Comparison of ENCODE assay signal across 8 mouse cellular contexts in genomic region chr6:48554280-48555103, GRCm38 (mm10). TPM values are rescaled to one million over a fixed set of nuclear protein-coding genes. Genes with fewer than 3 reads are reported as not detected.
DNase-seq lines count a peak whose midpoint lies in the region; ATAC-seq and TF ChIP-seq lines count a peak whose summit lies in the region.

Gene Lrrc61 (plus strand): TSS chr6:48554796.

- H3K4me3 ChIP-seq in E14TG2a.4 (replicated peaks; ENCODE audit: low read length), result peak within 1 kb of the TSS; percentile 74
- H3K4me3 ChIP-seq in forebrain, embryonic 14.5 days (ENCODE audit: low read depth, low read length), result peak within 1 kb of the TSS; percentile 39
- peak within 1 kb of the TSS; percentile 58 for H3K4me3 ChIP-seq in liver, embryonic 15.5 days (replicated peaks)
- H3K4me3 ChIP-seq in neural tube, embryonic 11.5 days (ENCODE audit: low read depth, low read length), result peak within 1 kb of the TSS; percentile 38
- H3K4me3 ChIP-seq in stomach, embryonic 16.5 days (replicated peaks; ENCODE audit: low read length), result peak within 1 kb of the TSS; percentile 62

- WGBS in forebrain, embryonic 14.5 days, result under 1% methylated on average over 39 of the region's 39 CpGs
- under 1% methylated on average over 39 of the region's 39 CpGs for WGBS in liver, embryonic 15.5 days (ENCODE audit: insufficient replicate concordance)
- WGBS in neural tube, embryonic 11.5 days, result under 1% methylated on average over 39 of the region's 39 CpGs
- under 1% methylated on average over 39 of the region's 39 CpGs for WGBS in stomach, embryonic 16.5 days

- H3K9ac ChIP-seq in forebrain, embryonic 14.5 days (ENCODE audit: low read length), result peak within 1 kb of the TSS; percentile 77
- peak within 1 kb of the TSS; percentile 32; the same call in 1 of the 2 replicates for H3K9ac ChIP-seq in liver, embryonic 15.5 days
- peak within 1 kb of the TSS; percentile 83 for H3K9ac ChIP-seq in neural tube, embryonic 11.5 days (ENCODE audit: low read length)
- H3K9ac ChIP-seq in stomach, embryonic 16.5 days (ENCODE audit: low read length), result peak within 1 kb of the TSS; percentile 80

- intact Hi-C loops in heart, postnatal 10 days (cut with DNase I), result no loop called here

- H3K9me3 ChIP-seq in E14TG2a.4 (ENCODE audit: low read length), result no peaks in the 10 kb centered on the region
- no peaks in the 10 kb centered on the region for H3K9me3 ChIP-seq in forebrain, embryonic 14.5 days (replicated peaks; ENCODE audit: control insufficient read depth, low read length)
- no peaks in the 10 kb centered on the region for H3K9me3 ChIP-seq in liver, embryonic 15.5 days (replicated peaks)
- no peaks in the 10 kb centered on the region for H3K9me3 ChIP-seq in neural tube, embryonic 11.5 days (ENCODE audit: control insufficient read depth, low read length)
- H3K9me3 ChIP-seq in stomach, embryonic 16.5 days (replicated peaks; ENCODE audit: control insufficient read depth, low read length), result no peaks in the 10 kb centered on the region

- no peaks in the 10 kb centered on the region for H3K36me3 ChIP-seq in E14TG2a.4 (ENCODE audit: insufficient read depth, low read length)
- H3K36me3 ChIP-seq in forebrain, embryonic 14.5 days (ENCODE audit: control insufficient read depth, insufficient read depth, low read length), result peaks cover 8% of the 10 kb centered on the region; the same call in 1 of the 2 replicates
- H3K36me3 ChIP-seq in liver, embryonic 15.5 days (replicated peaks), result no peaks in the 10 kb centered on the region
- no peaks in the 10 kb centered on the region for H3K36me3 ChIP-seq in neural tube, embryonic 11.5 days (ENCODE audit: control insufficient read depth, insufficient read depth, low read length)
- H3K36me3 ChIP-seq in stomach, embryonic 16.5 days (ENCODE audit: control insufficient read depth, insufficient read depth, low read length), result 0 out of 2 replicates have a peak, but pooled peaks cover 4% of the 10 kb centered on the region

- peak within 1 kb of the TSS; percentile 97 for H3K27ac ChIP-seq in forebrain, embryonic 14.5 days (ENCODE audit: low read depth, low read length)
- peak within 1 kb of the TSS; percentile 84 for H3K27ac ChIP-seq in liver, embryonic 15.5 days (replicated peaks)
- peak within 1 kb of the TSS; percentile 91 for H3K27ac ChIP-seq in neural tube, embryonic 11.5 days (ENCODE audit: low read depth, low read length)
- peak within 1 kb of the TSS; percentile 99 for H3K27ac ChIP-seq in stomach, embryonic 16.5 days (ENCODE audit: low read length)

- peak; percentile 97 for DNase-seq in cerebellum, adult 11-12 months
- DNase-seq in forebrain, embryonic 14.5 days (ENCODE audit: low spot score), result peak; percentile 99
- DNase-seq in heart, postnatal 10 days, result peak; percentile 98 to 99
- DNase-seq in kidney, postnatal 4 days, result peak; percentile 99
- DNase-seq in neural tube, embryonic 11.5 days (ENCODE audit: low spot score), result peak; percentile 94

- peaks cover 21% of the 10 kb centered on the region for H3K4me1 ChIP-seq in E14TG2a.4 (replicated peaks; ENCODE audit: low read depth, low read length)
- peaks cover 8% of the 10 kb centered on the region for H3K4me1 ChIP-seq in forebrain, embryonic 14.5 days (ENCODE audit: control insufficient read depth, insufficient read depth, low read length)
- peaks cover 16% of the 10 kb centered on the region for H3K4me1 ChIP-seq in liver, embryonic 15.5 days (replicated peaks)
- H3K4me1 ChIP-seq in neural tube, embryonic 11.5 days (ENCODE audit: control insufficient read depth, insufficient read depth, low read length), result peaks cover 6% of the 10 kb centered on the region; the same call in 1 of the 2 replicates
- H3K4me1 ChIP-seq in stomach, embryonic 16.5 days (ENCODE audit: control insufficient read depth, insufficient read depth, low read length), result peaks cover 12% of the 10 kb centered on the region

- peak; percentile 95 for ATAC-seq in forebrain, embryonic 14.5 days
- ATAC-seq in liver, embryonic 15.5 days (ENCODE audit: insufficient read depth), result peak; percentile 87
- ATAC-seq in neural tube, embryonic 11.5 days (ENCODE audit: insufficient read depth, low FRiP score, low TSS enrichment), result peak; percentile 89
- peak; percentile 91 for ATAC-seq in stomach, embryonic 16.5 days (ENCODE audit: insufficient read depth, low FRiP score)

- peaks cover 4% of the 10 kb centered on the region; the same call in 1 of the 2 replicates for H3K27me3 ChIP-seq in E14TG2a.4 (ENCODE audit: insufficient read depth, low read length)
- no peaks in the 10 kb centered on the region; the same call in 1 of the 2 replicates for H3K27me3 ChIP-seq in forebrain, embryonic 14.5 days (replicated peaks; ENCODE audit: control insufficient read depth, insufficient read depth, low read length)
- H3K27me3 ChIP-seq in liver, embryonic 15.5 days, result no peaks in the 10 kb centered on the region
- no peaks in the 10 kb centered on the region for H3K27me3 ChIP-seq in neural tube, embryonic 11.5 days (ENCODE audit: control insufficient read depth, insufficient read depth, low read length)
- H3K27me3 ChIP-seq in stomach, embryonic 16.5 days (ENCODE audit: control insufficient read depth, insufficient read depth, low read length), result no peaks in the 10 kb centered on the region

- peak within 1 kb of the TSS; percentile 75 for H3K4me2 ChIP-seq in forebrain, embryonic 14.5 days (ENCODE audit: low read length)
- H3K4me2 ChIP-seq in liver, embryonic 15.5 days, result peak within 1 kb of the TSS; percentile 71
- H3K4me2 ChIP-seq in neural tube, embryonic 11.5 days (ENCODE audit: low read depth), result peak within 1 kb of the TSS; percentile 83
- peak within 1 kb of the TSS; percentile 90 for H3K4me2 ChIP-seq in stomach, embryonic 16.5 days (ENCODE audit: low read depth, low read length)

- TF ChIP-seq CTCF in E14TG2a.4 (conservative IDR thresholded peaks at IDR 0.05; ENCODE audit: low read length), result no peak

RNA-seq across cellular contexts. Expression of gene Lrrc61, which starts in this region (rescaled TPM):
- polyA plus RNA-seq in forebrain, embryonic 14.5 days (2014; fragmentation: Nextera tagmentation; extraction: Ambion mirVana), result 10.7 and 10.9 TPM in 2 replicates
- 10 to 100 TPM; 12.4 to 16.7 TPM for total RNA-seq in heart, postnatal 10 days (2021)
- 2.0 and 2.5 TPM in 2 replicates for polyA plus RNA-seq in liver, embryonic 15.5 days (2015; fragmentation: Nextera tagmentation; extraction: Ambion mirVana)
- polyA plus RNA-seq in neural tube, embryonic 11.5 days (2014; fragmentation: Nextera tagmentation; extraction: Ambion mirVana), result 15.7 and 18.7 TPM in 2 replicates
- polyA plus RNA-seq in stomach, embryonic 16.5 days (2015; fragmentation: Nextera tagmentation; extraction: Ambion mirVana), result 7.5 and 9.6 TPM in 2 replicates

Comparison
In these comparisons a context has a peak if more than half of its experiments do, and no peak if none do; other contexts are left out.
1. Peak in every context shown above with its lines: DNase-seq, ATAC-seq, H3K4me3 ChIP-seq and H3K27ac ChIP-seq.
2. H3K9ac ChIP-seq: peak in every context shown above with its lines; median percentile 83 in neural tube, embryonic 11.5 days; 80 in stomach, embryonic 16.5 days; 77 in forebrain, embryonic 14.5 days; 32 in liver, embryonic 15.5 days.